Mouse (Mus musculus): ENCODE measurements at regions not wholly inside any gene's neighbourhood (a gene's known extent, or its start where the extent isn't known, plus 50 kb on each side); places are given as distances from the start of the nearest gene placed in this dataset.
"Not testable (repeated sequence)": the region's sequence is repeated elsewhere in the genome, so short reads cannot be mapped to it uniquely, and the experiment has no call there.

DNA sequence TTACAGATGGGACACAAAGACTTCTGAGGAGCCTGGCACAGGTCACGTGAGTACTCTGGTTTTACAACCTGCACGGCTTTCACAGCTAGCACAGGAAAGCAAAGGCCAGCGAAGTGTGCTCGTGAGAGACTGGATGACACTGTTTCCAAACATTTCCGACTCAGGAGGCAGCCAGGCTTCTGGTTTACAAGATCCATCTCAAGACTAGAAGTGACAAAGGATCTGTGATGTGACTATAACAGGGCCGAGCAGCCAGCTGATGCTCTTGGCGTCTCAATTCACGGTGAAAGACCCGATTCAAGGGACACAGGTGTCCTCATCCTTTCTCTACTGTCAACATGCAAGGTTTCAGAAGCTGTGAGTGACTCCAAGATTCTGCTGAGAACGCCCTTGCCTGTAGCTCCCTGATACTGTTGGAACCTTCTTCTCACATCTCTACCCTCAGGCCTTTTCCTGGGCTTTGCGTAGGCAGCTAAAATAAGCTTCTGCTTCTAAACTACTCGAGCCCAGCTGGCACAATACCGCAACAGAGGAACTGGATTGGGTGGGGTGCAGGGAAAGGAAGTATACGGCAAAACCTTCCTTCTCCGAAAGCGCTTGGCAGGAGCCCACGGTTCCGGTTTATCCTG, 300.3 kb downstream of the Abcc12 start:
- no peak for DNase-seq (ENCODE audit: low spot score)

DNA sequence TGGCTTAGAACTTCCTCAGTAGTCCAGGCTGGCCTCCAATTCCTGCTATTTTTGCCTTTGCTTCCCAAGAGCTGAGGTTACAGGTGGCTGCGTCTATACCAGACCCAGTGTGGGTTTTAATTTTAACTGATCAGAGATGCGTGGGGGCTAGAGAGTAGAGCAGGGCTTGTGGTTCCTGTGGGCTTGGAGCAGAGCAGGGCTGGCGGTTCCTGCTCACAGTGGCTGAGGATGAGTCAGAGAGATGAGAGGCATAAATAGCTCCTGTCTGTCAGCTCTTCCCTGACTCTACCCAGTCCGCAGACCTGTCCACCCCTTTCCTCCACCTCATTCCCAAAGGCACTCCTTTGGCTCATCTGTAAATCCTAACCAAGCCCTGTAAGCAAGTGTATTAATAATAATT, 304.8 kb downstream of the Abcc12 start:
- DNase-seq (ENCODE audit: low spot score): no peak

DNA sequence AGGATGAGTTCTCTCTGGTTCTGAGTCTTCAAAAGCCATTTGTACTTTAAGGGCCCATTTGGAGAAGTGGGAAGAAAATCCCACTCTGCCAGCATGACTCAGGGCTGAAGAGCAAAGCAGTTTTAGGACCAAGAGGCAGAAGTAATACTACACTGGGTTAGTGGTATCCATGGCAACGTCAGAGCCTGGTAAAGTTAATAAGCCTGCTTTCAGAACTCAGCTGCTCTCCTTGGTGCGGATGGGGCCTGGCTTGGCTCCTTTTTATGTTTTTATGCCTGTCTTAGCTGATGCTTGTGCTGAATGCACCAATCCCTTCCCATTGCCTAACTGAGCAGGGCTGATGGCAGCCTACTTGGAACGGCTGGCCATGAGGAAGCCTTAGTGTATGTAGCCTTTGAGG, 306.7 kb downstream of the Abcc12 start:
- no peak for DNase-seq (ENCODE audit: low spot score)

DNA sequence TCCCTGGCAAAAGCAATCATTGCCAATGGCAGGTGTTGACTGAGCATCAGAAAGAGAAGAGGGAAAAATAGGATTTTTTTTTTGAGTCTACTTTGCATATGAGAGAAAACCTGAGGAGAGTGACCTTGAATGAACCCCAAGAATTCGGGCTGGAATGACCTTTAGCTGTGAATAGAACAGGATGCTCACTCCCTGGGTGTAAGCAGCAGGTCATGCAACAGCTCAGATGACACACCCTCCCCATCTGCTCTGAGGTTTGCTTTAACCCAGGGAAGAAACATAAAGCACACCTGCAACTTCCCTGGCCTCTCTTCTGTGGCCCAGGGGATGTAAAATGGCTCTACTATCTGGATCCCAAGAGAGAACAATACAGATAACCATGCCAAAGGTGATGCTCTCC, 307.9 kb downstream of the Abcc12 start:
- DNase-seq (ENCODE audit: low spot score): no peak

DNA sequence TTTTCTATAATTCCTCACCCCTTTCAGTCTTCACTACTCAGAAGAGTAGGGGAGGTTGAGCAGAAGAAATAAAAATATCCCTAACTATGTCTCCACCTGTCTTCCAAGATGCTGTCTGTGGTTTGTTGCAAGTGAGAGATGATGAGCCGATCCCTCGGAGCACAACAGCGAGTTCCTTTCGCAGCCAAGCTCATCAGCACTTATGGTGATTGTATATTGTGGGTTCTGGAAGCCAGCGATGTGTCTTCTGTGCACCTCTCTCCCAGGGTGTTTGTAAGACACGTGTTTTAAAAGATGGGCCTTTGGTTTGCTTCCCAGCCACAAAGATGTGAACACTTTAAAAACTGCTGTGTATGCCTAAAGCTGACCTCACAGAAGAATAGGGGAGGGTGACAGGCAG, 309.0 kb downstream of the Abcc12 start:
- DNase-seq (ENCODE audit: low spot score): no peak

DNA sequence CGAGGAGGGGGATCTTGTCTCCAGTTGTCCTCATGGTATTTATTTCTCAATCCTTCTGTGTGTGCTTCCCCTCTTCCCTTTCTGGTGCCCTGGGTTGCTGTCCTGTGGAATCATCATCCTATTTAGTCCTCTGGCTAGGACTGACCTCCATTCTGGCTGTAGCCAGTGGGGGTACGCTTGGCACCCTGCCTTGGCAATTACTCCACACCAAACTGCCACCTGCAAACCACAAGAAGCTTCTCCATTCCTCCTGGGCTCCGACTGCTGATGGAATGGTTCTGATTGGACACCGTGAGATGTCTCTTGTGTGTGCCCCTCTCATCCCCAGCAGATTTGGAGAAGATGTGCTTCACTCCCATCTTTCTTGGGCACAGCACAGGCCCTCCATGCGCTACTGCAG, 322.5 kb downstream of the Abcc12 start:
- DNase-seq (ENCODE audit: low spot score): no peak

DNA sequence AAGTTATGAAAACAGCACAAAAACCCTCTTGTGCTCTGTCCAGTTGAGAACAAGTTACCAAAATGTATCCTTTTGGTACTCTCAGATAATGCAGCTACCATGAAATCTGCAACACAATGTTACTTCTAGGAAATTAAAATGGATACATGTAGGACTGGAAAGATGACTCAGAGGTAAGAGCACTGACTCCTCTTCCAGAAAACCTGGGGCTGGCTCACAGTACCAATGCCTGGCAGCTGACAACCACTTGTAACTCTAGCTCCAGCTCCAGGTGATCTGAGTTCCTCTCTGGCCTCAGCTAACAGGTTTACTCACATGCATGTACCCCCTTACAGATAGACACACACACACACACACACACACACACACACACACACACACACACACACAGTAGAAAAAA, 325.1 kb downstream of the Abcc12 start:
- no peak for DNase-seq (ENCODE audit: low spot score)

DNA sequence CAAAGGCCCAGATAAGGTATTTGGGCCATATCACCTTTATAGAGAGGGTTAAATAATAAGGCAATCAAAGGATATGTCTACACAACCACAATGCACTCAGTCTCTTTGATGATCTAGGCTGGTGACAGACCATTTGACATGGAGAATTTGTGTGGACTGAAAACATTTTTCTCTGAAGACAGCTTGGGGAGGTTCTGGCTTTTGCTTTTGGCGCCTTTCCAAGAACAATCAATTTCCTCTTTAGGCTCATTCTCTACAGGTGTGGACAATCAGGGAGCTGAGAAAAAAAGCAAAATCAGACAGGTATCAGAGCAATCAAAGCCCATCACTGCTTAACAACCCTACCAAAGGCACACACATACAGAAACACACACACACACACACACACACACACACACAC, 325.8 kb downstream of the Abcc12 start:
- no peak for DNase-seq (ENCODE audit: low spot score)

DNA sequence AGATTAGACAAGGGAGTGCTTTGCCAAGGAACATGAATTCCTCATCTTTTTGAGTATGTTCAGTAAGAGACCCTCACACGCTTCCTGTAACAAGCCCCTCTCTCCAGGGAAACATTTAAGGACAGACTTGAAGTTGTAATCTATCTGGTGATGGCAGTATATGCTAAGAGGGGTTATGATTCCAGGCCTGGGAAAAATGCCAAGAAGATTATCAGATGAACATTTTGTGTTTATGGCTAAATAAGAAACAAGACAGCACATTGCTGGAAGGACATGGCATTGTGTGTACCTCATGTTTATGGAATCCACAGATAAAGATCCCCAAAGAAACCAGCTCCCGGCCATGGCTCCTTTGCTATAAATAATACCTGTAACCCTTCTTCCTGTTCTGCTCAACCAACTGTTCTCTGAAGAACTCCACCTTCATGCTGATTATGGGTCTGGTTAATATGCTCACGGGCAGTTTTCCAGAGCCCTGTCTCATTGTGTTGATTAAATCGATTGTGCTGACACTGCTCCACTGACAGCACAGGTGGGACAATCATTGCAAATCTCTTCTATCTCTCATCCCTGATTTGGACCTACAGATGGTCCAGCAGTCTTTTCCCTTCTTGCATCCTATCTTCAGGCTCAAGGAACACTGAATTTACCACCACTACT, 327.7 kb downstream of the Abcc12 start:
- no peak for DNase-seq (ENCODE audit: low spot score)

DNA sequence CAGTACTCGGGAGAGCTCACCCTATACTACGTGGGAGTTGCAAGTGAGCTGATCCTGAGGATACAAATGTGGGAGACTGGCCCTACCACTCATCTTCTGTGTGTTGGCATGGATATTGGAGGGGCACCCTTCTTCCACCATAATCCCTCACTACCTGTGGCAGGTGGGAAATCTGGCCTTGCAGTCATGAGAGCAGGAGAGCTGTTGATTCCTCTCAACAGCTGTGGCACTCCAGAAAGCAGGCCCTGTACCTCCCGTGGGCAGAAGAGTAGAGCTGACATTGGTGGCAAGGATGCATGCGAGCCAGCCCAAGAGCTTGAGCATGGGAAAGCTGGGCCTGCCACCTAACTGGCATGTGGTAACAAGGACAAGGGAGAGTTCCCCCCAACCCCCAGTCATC, 345.8 kb downstream of the Abcc12 start:
- DNase-seq (ENCODE audit: low spot score): no peak

DNA sequence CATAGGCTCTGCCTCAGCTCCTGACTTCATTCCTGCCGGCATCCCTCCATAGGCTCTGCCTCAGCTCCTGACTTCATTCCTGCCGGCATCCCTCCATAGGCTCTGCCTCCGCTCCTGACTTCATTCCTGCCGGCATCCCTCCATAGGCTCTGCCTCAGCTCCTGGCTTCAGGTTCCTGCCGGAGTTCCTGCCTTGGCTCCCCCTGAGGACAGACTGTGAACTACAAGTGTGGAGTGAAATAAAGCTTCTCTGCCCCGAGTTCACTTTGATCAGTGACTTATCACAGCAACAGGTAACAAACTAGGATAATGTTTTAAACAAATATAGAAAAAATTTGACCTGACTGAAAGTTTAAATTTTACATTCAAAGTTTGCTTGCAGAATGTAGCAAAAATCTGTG, 348.5 kb downstream of the Abcc12 start:
- DNase-seq (ENCODE audit: low spot score): not testable (repeated sequence)

DNA sequence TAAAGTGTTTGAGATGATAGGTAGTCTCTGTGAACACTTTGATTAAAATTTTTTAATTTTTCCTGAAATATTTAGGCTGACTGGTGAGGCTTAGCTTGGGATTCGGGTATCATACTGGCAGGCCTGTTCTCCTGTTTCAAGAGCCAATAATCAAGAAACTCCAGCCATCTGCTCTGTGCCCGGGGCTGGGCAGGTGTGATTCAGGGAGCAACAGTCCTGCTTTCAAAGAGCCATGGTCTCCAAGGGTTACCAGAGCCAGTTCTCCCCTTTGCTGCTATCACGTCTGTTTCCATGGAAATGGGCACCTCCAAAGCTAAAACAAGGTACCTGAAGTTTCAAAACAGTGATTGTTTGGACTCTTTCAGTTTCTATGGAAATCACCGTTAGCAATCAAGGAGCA, 355.6 kb downstream of the Abcc12 start:
- DNase-seq (ENCODE audit: low spot score): no peak

DNA sequence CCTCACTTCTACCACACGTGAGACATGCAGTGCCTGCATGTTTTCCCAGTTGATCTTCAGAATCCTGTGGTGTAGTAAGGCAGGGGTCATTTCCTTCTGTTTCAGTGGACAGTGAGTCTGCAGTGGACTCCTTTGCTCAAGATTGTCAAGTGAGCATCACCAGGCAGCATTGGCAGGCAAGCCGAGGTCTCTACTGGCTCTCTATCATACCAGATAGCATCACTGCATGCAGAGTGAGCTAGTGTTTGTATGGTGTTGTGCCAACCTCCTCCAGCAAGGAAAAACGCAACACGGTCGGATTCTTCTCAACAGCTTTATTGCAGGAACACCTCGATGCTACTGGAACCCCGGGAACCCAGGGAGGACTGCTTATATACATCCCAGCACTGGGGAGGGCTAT, 357.8 kb downstream of the Abcc12 start:
- no peak for DNase-seq (ENCODE audit: low spot score)

DNA sequence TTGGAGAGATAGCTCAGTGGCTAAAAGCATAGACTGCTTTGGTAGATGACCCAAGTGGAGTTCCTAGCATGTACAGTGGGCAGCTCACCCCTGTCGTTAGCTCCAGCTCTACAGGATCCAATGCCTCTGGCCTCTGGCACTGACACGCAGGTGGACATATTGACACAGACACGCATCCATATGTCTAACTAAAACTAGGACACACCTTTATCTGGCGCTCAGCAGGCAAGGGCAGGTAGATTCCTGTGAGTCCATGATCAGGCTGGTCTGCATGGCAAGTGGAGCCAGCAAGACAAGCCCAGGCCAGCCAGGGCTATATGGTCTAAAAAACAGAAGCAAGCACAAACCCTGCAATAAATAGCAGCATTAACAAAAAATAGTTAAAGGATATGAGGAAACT, 358.3 kb downstream of the Abcc12 start:
- no peak for DNase-seq (ENCODE audit: low spot score)

DNA sequence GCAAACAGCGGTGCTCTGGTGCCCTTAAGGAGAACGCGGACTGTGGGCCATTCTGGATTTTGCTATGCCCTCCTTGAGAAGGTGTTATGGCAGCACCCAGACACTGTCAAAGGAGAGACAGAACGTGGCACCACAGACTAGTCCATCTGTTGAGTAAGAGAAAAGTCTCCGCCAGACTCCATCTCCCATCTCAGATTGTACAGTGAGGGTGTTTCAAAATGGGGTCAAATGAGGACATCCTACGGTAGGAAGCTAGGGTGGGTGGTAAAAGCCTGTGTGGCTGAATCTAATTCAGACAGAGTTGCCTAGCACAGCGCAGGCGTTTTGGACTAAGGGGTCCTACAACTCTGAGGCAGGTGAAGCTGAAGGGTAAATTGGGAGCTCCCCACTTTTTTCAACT, 366.1 kb downstream of the Abcc12 start:
- no peak for DNase-seq (ENCODE audit: low spot score)

DNA sequence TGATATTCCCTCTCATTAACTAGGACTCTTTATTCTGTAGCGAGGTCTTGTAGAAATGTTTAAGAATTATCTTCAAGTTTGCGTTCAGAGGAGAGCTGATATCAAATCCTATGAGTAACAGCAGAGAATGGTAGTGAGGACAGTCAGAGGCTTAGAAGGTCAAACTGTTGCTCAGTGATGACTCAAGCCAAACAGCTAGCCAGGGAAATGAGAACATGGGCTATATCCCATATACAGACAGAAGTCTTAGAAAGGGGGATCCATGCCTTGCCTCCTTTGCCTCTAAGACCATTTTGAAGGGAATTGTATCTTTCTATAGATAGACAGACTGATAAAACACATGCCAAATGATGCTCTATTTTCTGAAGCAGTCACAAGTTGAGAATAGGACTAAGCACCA, 368.0 kb downstream of the Abcc12 start:
- DNase-seq (ENCODE audit: low spot score): no peak

DNA sequence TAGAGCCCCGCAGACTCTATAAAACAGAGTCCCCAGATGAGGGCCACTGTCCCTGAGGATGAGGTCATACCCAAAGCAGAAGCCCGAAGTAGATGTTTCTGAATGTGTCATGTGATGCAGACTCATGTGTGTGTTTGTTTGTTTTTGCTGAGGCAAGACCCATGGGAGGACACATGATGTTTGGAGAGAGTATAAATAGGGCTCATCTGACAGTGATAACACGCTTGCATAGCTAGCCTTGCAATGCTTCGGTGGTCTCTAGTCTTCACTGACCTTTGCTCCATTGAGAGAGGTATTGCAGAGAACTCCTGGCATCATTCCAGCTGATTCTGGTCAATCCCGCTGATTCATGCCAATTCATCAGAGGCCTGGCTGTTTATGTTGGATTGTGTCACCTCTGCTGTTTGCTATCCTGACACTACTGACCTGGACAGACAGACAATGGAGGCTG, 368.1 kb downstream of the Phkb start:
- DNase-seq (ENCODE audit: low spot score): no peak

DNA sequence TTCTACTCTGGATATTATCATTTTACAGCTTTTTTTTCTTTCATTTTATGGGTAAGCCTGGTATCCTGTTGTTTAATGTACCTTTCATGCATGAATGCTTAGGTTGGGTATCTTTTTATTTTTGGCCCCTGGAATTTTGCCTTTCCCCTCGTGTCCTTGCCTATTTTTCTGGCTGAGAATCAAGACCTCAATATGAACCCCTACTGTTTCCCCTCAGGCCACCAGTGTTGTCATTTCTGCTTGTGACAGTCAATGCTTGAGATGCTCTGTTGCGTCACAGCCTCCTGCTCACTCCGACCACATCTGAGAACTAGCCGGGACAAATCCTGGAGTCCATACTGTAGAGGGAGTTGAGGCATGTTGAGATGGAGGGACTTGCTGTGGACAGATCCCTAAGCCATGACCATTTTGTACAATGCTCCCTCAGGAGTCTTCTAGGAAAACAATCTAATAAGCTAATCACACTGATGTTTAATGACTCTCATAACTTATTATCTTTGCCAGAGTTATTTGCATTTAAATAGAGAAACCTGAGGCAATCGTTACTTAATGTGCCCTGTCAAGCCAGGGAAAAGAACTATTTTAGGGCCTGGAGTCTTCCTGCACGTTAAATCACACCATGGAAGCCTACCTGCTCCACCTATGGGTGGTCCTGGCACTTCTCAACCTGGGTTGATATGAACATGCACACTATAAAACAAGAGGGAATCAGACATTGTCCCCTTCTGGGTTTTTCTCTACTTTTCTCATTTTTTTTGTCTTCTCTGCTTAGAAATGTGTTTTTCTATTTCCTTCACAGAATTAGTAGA, 363.9 kb downstream of the Phkb start:
- no peak for DNase-seq (ENCODE audit: low spot score)

DNA sequence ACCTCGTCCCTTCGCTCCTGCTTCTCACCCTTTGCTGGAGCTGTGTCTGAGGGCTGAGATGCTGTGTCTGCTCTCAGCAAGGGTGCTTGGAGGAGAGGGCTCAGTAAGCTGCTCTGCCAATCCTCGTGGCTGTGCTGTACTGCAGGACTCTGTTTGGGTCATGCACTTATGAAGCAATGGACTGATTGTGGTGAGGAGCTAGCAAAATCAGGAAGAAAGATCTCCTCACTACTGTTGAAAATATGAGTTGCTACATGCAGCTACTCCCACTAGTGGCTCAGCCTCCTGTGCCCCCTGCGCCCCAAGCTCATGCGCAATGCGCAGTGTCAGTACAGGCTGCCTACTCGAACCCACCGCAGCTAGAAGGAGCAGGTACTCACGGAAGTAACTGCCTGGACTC, 362.3 kb downstream of the Phkb start:
- DNase-seq (ENCODE audit: low spot score): no peak

DNA sequence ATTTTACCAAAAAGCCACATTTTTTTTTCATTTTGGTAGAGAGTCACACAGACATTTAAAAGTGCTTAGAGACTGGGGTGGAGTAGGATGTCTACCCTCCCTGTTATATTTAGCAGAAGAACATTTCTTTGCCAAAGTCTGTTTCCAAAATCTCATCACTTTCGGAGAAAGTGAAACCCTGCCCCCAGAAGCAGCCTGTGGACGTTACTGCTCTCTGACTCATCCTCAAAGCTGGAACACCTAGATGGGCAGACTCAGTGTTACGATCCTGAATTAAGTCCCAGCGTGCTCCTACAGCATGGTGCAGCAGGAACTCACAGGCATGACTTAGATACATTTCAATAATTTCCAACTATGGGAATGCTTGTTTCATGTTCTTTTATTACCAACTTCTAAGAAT, 361.1 kb downstream of the Phkb start:
- no peak for DNase-seq (ENCODE audit: low spot score)

DNA sequence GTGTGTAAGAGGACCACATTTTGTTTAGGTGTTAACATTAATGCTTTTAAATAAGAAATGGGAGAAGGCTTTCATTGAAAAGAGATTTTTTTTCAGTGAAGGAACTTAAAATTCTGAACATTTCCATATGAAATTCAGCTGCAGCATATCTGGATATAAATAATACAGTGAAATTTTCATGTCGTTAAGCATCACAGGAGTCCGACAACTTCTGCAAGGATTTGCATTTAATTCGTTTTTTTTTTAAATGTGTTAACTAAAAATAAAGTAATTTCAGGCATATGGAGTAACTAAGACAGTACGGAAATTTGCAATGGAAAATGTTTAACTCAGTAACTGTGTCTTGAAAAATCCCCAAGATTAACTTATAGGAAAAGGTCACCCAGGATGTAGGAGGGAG, 351.5 kb downstream of the Phkb start:
- no peak for DNase-seq (ENCODE audit: low spot score)

DNA sequence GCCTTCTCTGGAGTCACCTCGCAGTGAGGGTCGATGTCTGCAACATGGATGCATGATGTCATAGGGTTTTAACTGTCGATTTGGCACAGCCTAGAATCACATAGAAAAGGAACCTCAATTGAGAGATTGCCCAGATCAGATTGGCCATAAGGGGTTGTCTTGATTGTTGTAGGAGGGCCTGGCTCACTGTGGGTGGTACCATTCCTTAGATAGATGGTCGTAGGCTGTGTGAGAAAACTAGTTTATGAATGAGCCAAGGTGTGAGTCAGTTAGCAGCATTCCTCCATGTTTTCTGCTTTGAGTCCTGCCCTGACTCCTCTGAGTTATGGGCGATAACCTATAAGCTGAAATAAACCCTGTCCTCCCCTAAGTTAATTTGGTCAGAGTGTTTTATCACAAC, 343.9 kb downstream of the Phkb start:
- no peak for DNase-seq (ENCODE audit: low spot score)

DNA sequence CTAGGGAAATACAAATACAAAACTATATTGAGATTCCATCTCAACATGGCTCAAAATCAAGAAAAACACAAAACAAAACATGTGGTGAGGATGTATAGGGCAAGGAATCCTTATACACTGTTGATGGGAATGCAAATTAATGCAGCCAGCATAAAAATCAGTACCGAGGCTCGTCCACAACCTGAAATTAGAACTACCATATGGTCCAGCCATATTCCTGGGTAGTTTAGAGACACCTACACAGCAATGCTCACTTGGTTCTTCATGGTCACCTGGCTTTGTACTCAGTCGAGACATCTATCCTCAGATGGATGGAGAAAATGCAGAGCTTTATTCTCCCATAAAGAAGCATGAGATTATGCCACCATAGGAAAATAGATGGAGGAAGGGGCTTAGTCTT, 340.0 kb downstream of the Phkb start:
- no peak for DNase-seq (ENCODE audit: low spot score)
